Mouse (Mus musculus) stomach, postnatal 0 days (tissue): ENCODE results near the gene Fars2.

ENCODE experiments used
- CTCF ChIP-seq: IDR thresholded peaks from 2 replicates; pipeline ENCODE4 v1.5.1; 2016; ENCODE audit warnings: antibody characterized with exemption, low read depth, mild to moderate bottlenecking, moderate library complexity
- EP300 ChIP-seq: optimal IDR thresholded peaks from 2 replicates; pipeline ENCODE3; 2016; ENCODE audit warnings: antibody characterized with exemption

DNA sequence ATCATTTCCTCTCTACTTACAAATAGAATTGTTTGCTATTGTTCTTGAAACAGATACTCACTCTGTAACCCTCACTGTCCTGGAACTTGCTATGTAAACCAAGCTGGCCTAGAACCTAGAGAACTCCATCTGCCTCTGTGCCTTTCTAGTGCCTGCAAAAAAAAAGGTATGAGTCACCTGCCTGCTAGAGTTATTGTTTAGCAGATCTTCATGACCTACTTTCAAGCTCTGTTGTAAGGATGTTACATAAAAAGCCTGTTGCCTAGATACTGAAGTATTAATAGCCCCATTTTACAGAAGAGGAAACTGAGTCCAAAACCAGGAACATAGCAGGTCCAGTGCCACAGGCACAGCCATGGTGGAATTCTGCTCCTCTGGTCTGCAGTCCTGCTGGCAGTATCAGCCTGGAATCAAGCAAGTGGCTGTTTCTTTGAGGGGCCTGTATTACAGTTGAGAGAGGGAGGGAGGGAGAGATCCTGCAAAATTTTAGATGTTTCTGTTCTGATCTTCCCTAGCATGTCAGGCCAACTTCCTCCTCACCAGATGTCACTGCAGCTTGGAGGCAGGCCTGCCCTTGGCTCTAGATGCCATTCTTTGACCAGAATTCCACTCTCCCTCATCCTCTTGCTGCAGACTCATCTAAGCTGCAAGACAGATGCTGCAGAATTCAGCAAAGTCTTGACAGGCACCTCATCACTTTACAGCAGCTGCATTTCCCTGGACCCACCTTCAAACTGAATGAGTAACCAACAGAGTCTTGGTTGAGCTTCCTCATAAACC lies 250.7 kb downstream of the Fars2 start:
- no peak for TF ChIP-seq CTCF
- no peak for TF ChIP-seq EP300
